Mouse (Mus musculus): ENCODE measurements around the gene Arhgap15. TPM values are rescaled to one million over a fixed set of nuclear protein-coding genes. Genes with fewer than 3 reads are reported as not detected.

The Arhgap15 gene
- polyA plus RNA-seq, 1 experiment = not detected

- no peak overlapping the region for H3K4me3 ChIP-seq (ENCODE audit: insufficient read depth, low read depth, low read length)
- WGBS = 64% methylated on average over 5 of the region's 5 CpGs
- TF ChIP-seq POLR2A (IDR thresholded peaks at IDR 0.05; ENCODE audit: insufficient read depth, low read depth, low read length) (no peak), CTCF (IDR thresholded peaks at IDR 0.05; ENCODE audit: insufficient read depth, low read depth, low read length) (no peak)
- no peaks in the 10 kb centered on the region for H3K4me1 ChIP-seq (ENCODE audit: control insufficient read depth, insufficient read depth, low read length)
- H3K27ac ChIP-seq (ENCODE audit: insufficient read depth, low read depth, low read length) = no peak overlapping the region
Measured at GRCm38 (mm10) chr2:43835931-43836330, 87.3 kb downstream of the Arhgap15 start.

- Histone ChIP-seq H3K4me3 (ENCODE audit: insufficient read depth, low read depth, low read length) (no peak overlapping the region), H3K4me1 (ENCODE audit: control insufficient read depth, insufficient read depth, low read length) (no peaks in the 10 kb centered on the region), H3K27ac (ENCODE audit: insufficient read depth, low read depth, low read length) (no peak overlapping the region)
- WGBS = 32% methylated on average over 5 of the region's 5 CpGs
- no peak for TF ChIP-seq CTCF (IDR thresholded peaks at IDR 0.05; ENCODE audit: insufficient read depth, low read depth, low read length)
- no peak for TF ChIP-seq POLR2A (IDR thresholded peaks at IDR 0.05; ENCODE audit: insufficient read depth, low read depth, low read length)
Measured at GRCm38 (mm10) chr2:43841644-43842043, 93.0 kb downstream of the Arhgap15 start.

GRCm38 (mm10) chr2:43851195-43851594 is 102.6 kb downstream of the Arhgap15 start:
- Histone ChIP-seq H3K4me3 (ENCODE audit: insufficient read depth, low read depth, low read length) (no peak overlapping the region), H3K4me1 (ENCODE audit: control insufficient read depth, insufficient read depth, low read length) (no peaks in the 10 kb centered on the region), H3K27ac (ENCODE audit: insufficient read depth, low read depth, low read length) (no peak overlapping the region)
- 60% methylated on average over 3 of the region's 3 CpGs for WGBS
- TF ChIP-seq CTCF (IDR thresholded peaks at IDR 0.05; ENCODE audit: insufficient read depth, low read depth, low read length) (no peak), POLR2A (IDR thresholded peaks at IDR 0.05; ENCODE audit: insufficient read depth, low read depth, low read length) (no peak)

GRCm38 (mm10) chr2:43862709-43863108 is 114.1 kb downstream of the Arhgap15 start:
- no peak overlapping the region for H3K4me3 ChIP-seq (ENCODE audit: insufficient read depth, low read depth, low read length)
- no peak overlapping the region for H3K27ac ChIP-seq (ENCODE audit: insufficient read depth, low read depth, low read length)
- TF ChIP-seq POLR2A (IDR thresholded peaks at IDR 0.05; ENCODE audit: insufficient read depth, low read depth, low read length) = no peak
- no peak for TF ChIP-seq CTCF (IDR thresholded peaks at IDR 0.05; ENCODE audit: insufficient read depth, low read depth, low read length)
- H3K4me1 ChIP-seq (ENCODE audit: control insufficient read depth, insufficient read depth, low read length) = no peaks in the 10 kb centered on the region
- 68% methylated on average over 5 of the region's 5 CpGs for WGBS

GRCm38 (mm10) chr2:43902403-43902973 is 153.9 kb downstream of the Arhgap15 start:
- Histone ChIP-seq H3K27ac (ENCODE audit: insufficient read depth, low read depth, low read length) (no peak overlapping the region), H3K4me1 (ENCODE audit: control insufficient read depth, insufficient read depth, low read length) (no peaks in the 10 kb centered on the region), H3K4me3 (ENCODE audit: insufficient read depth, low read depth, low read length) (no peak overlapping the region)
- TF ChIP-seq CTCF (IDR thresholded peaks at IDR 0.05; ENCODE audit: insufficient read depth, low read depth, low read length) (no peak), POLR2A (IDR thresholded peaks at IDR 0.05; ENCODE audit: insufficient read depth, low read depth, low read length) (no peak)
- 11% methylated on average over 7 of the region's 7 CpGs for WGBS

- WGBS = 88% methylated on average over 5 of the region's 5 CpGs
- Histone ChIP-seq H3K4me3 (ENCODE audit: insufficient read depth, low read depth, low read length) (no peak overlapping the region), H3K27ac (ENCODE audit: insufficient read depth, low read depth, low read length) (no peak overlapping the region), H3K4me1 (ENCODE audit: control insufficient read depth, insufficient read depth, low read length) (no peaks in the 10 kb centered on the region)
- TF ChIP-seq POLR2A (IDR thresholded peaks at IDR 0.05; ENCODE audit: insufficient read depth, low read depth, low read length) = no peak
- TF ChIP-seq CTCF (IDR thresholded peaks at IDR 0.05; ENCODE audit: insufficient read depth, low read depth, low read length) = no peak
Measured at GRCm38 (mm10) chr2:43907496-43907895, 158.9 kb downstream of the Arhgap15 start.

- Histone ChIP-seq H3K27ac (ENCODE audit: insufficient read depth, low read depth, low read length) (no peak overlapping the region), H3K4me3 (ENCODE audit: insufficient read depth, low read depth, low read length) (no peak overlapping the region), H3K4me1 (ENCODE audit: control insufficient read depth, insufficient read depth, low read length) (no peaks in the 10 kb centered on the region)
- WGBS = 97% methylated on average over 6 of the region's 6 CpGs
- no peak for TF ChIP-seq CTCF (IDR thresholded peaks at IDR 0.05; ENCODE audit: insufficient read depth, low read depth, low read length)
- no peak for TF ChIP-seq POLR2A (IDR thresholded peaks at IDR 0.05; ENCODE audit: insufficient read depth, low read depth, low read length)
Measured at GRCm38 (mm10) chr2:43914104-43914503, 165.5 kb downstream of the Arhgap15 start.

- no peak overlapping the region for H3K4me3 ChIP-seq (ENCODE audit: insufficient read depth, low read depth, low read length)
- H3K4me1 ChIP-seq (ENCODE audit: control insufficient read depth, insufficient read depth, low read length) = no peaks in the 10 kb centered on the region
- TF ChIP-seq CTCF (IDR thresholded peaks at IDR 0.05; ENCODE audit: insufficient read depth, low read depth, low read length) (no peak), POLR2A (IDR thresholded peaks at IDR 0.05; ENCODE audit: insufficient read depth, low read depth, low read length) (no peak)
- 92% methylated on average over 5 of the region's 5 CpGs for WGBS
- no peak overlapping the region for H3K27ac ChIP-seq (ENCODE audit: insufficient read depth, low read depth, low read length)
Measured at GRCm38 (mm10) chr2:43923863-43924340, 175.3 kb downstream of the Arhgap15 start.

GRCm38 (mm10) chr2:43931687-43932086 is 183.1 kb downstream of the Arhgap15 start:
- TF ChIP-seq CTCF (IDR thresholded peaks at IDR 0.05; ENCODE audit: insufficient read depth, low read depth, low read length) (no peak), POLR2A (IDR thresholded peaks at IDR 0.05; ENCODE audit: insufficient read depth, low read depth, low read length) (no peak)
- H3K4me3 ChIP-seq (ENCODE audit: insufficient read depth, low read depth, low read length) = no peak overlapping the region
- no peaks in the 10 kb centered on the region for H3K4me1 ChIP-seq (ENCODE audit: control insufficient read depth, insufficient read depth, low read length)
- no peak overlapping the region for H3K27ac ChIP-seq (ENCODE audit: insufficient read depth, low read depth, low read length)
- 92% methylated on average over 3 of the region's 3 CpGs for WGBS
